Mouse (Mus musculus) kidney, adult 2 months (tissue): ENCODE results near the gene Bcas3. TPM values are rescaled to one million over a fixed set of nuclear protein-coding genes. Genes with fewer than 3 reads are reported as not detected.

ENCODE experiments used
- DNase-seq: peaks from one replicate; pipeline ENCODE4 v3.0.0; 2021
- H3K27ac ChIP-seq: fragments of 200-500 bp; 2 replicates; pipeline ENCODE4 v1.5.1; 2012; ENCODE audit warnings: low read depth, low read length, control low read depth, inconsistent platforms; ENCODE audit not compliant: insufficient read depth
- H3K27me3 ChIP-seq: fragments of 200-500 bp; replicated peaks from 2 replicates; pipeline ENCODE4 v1.6.1; 2012; ENCODE audit warnings: mild to moderate bottlenecking, moderate library complexity, low read length, inconsistent platforms; ENCODE audit not compliant: control insufficient read depth, insufficient read depth
- H3K36me3 ChIP-seq: fragments of 200-500 bp; 2 replicates; pipeline ENCODE4 v1.6.1; 2012; ENCODE audit warnings: mild to moderate bottlenecking, moderate library complexity, low read length, inconsistent platforms; ENCODE audit not compliant: control insufficient read depth, insufficient read depth
- H3K4me1 ChIP-seq: fragments of 200-500 bp; 2 replicates; pipeline ENCODE4 v1.6.1; 2011; ENCODE audit warnings: low read length; ENCODE audit not compliant: control insufficient read depth, insufficient read depth
- H3K4me3 ChIP-seq: fragments of 200-500 bp; 2 replicates; pipeline ENCODE4 v1.5.1; 2011; ENCODE audit warnings: mild to moderate bottlenecking, low read depth, low read length, control low read depth; ENCODE audit not compliant: insufficient read depth
- CTCF ChIP-seq: fragments of 200-500 bp; conservative IDR thresholded peaks from 2 replicates; pipeline ENCODE4 v1.5.1; 2011; ENCODE audit warnings: low read depth, mild to moderate bottlenecking, control low read depth, low read length, moderate library complexity, mixed read lengths; ENCODE audit not compliant: insufficient read depth, insufficient read length
- POLR2A ChIP-seq: fragments of 200-500 bp; IDR thresholded peaks from one replicate; pipeline ENCODE4 v1.6.1; 2011; ENCODE audit warnings: low read depth, low read length, control low read depth
- WGBS: fragments of 180-500 bp; shearing (Covaris S2); methylation state at CpG from one replicate; pipeline ENCODE4 v1.1.7; 2018; 5-methylcytosine and 5-hydroxymethylcytosine counted together
- polyA plus RNA-seq: library from polyadenylated mRNA; depleted of rRNA; stranded (reverse); fragments of >200 nt; gene quantifications from 2 replicates; pipeline ENCODE4 v1.2.3, GENCODE M21; 2012; rRNA removed

The Bcas3 gene
- polyA plus RNA-seq = 47.3 and 48.1 TPM in 2 replicates

DNA sequence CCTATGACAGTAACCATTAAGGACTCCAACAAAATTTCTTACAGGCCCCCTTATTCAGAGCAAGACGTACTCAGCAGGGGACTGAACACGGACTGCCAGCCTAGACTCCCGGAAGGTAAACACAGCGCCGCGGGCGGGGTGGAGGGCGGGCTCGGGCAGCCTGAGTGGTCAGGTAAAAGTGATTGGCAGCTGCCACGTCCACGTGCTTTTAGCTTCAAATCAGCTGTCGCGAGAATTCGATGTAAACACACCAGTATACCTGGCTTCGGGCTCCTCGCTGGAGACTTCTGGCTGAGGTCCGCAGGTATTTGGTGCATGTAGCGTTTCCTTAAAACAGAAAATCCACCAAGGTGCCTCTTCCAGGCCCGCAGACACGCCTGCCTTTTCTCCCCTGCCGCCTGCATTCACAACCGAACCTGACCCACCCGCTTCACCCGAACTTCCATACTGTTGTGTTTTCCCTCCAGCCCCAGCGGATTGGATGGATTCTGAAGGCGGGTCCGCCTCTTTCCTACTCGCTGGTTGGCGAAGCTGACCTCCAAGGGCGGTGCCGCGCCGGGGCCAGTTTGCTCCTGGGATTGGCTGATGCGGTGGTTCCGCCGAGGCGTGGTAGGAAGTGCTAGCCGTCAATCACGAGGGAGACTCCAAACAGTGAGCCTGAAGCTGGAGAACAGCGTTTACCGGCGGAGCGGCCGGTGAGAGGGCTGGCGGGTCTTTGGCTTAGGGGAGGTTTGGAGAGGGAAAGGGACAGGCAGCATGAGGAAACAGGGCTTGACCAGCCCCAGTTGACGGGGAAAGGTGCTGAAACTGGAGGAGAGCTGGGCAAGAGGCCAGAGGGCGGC, at the start of gene Bcas3:
TSS of gene Bcas3 (plus strand) at position 629 of the 842 bp plus-strand sequence.
- no peaks in the 10 kb centered on the region for H3K36me3 ChIP-seq
- peak; percentile 100 for DNase-seq
- peak within 1 kb of the TSS; percentile 97 for H3K4me3 ChIP-seq
- H3K27me3 ChIP-seq = no peaks in the 10 kb centered on the region
- TF ChIP-seq POLR2A (peak; percentile 81), CTCF (no peak)
- no peaks in the 10 kb centered on the region for H3K4me1 ChIP-seq
- peak within 1 kb of the TSS; percentile 70 for H3K27ac ChIP-seq
- WGBS = under 1% methylated on average over 47 of the region's 47 CpGs

DNA sequence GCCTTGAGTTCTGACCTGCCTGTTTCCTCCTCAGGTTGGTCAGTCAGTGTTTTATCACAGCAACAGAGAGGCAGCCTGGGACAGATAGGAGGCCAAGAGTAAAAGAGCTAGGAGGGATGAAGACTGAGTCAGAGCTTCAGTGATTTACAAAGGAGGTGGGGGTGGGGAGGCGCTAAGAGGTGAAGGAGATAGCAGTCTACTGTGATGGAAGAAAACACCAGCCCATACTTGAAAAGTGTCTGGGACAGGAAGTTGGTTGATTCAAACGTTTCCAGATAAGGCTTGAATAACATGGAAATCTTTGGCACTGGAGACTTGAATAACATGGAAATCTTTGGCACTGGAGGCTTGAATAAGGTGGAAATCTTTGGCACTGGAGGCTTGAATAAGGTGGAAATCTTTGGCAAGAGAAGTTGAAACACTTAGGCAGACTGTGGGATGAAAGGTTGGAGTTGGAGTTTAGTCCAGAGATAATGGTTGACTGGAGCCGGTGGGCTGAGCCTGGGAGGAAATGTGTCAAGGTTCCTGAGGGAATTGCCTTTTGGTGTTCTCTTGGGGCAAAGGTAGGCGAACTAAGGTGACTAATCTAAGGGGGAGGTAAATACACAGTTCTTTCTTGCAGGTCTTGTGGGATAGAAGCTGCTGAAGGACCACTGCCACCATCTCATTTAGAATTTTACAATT, 46.2 kb upstream of the Bcas3 start:
- 47% methylated on average over 4 of the region's 4 CpGs for WGBS
- TF ChIP-seq CTCF (no peak), POLR2A (no peak)
- peak; percentile 57 for DNase-seq

DNA sequence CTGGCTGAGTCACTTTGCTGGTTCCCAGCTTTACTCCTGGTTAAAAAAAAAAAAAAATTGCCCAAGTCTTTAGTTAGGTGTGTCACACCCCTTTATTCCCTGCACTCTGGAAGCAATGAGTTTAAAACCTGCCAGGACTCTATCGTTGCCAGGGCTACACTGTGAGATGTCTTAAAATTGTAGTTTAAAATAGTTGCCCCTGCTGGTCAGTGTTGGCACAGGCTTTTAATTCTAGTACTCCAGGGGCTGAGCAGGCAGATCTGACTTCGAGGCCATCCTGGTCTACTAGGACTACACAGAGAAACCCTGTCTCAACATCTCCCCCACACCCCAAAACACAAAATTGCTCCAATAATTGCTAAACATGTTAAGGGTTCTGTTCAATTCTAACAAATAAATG, 44.2 kb upstream of the Bcas3 start:
- H3K27me3 ChIP-seq = no peaks in the 10 kb centered on the region
- DNase-seq = no peak
- H3K4me1 ChIP-seq = peaks cover 11% of the 10 kb centered on the region
- H3K4me3 ChIP-seq = no peak overlapping the region
- no peaks in the 10 kb centered on the region for H3K36me3 ChIP-seq
- TF ChIP-seq POLR2A = no peak
- no peak for TF ChIP-seq CTCF
- 64% methylated on average over 2 of the region's 2 CpGs for WGBS
- no peak overlapping the region for H3K27ac ChIP-seq

More for the DNA sequence above, 46.2 kb upstream of the Bcas3 start:
- Histone ChIP-seq H3K4me3 (no peak overlapping the region), H3K27me3 (no peaks in the 10 kb centered on the region), H3K4me1 (peaks cover 7% of the 10 kb centered on the region; the same call in 1 of the 2 replicates), H3K27ac (no peak overlapping the region), H3K36me3 (no peaks in the 10 kb centered on the region)

DNA sequence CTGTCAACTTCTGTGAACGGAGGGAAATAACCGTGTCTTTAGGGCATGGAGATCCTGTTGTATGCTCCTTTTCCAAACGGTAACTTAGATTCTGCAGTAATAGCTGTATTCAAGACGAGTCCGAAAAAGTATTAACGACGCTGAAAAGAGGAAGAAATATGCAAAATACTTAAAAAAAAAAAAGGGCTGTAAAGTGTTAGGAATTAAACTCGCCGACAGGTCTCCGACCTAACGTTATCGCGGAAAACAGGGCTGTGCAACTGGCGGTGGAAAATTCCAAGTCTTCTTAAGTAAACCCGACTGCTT, 42.6 kb upstream of the Bcas3 start:
- no peaks in the 10 kb centered on the region for H3K36me3 ChIP-seq
- H3K4me1 ChIP-seq = peaks cover 11% of the 10 kb centered on the region
- peak overlapping the region; percentile 94 for H3K27ac ChIP-seq
- no peaks in the 10 kb centered on the region for H3K27me3 ChIP-seq
- DNase-seq = no peak
- TF ChIP-seq CTCF = no peak
- no peak for TF ChIP-seq POLR2A
- peak overlapping the region; percentile 52 for H3K4me3 ChIP-seq
- WGBS = under 1% methylated on average over 15 of the region's 15 CpGs

DNA sequence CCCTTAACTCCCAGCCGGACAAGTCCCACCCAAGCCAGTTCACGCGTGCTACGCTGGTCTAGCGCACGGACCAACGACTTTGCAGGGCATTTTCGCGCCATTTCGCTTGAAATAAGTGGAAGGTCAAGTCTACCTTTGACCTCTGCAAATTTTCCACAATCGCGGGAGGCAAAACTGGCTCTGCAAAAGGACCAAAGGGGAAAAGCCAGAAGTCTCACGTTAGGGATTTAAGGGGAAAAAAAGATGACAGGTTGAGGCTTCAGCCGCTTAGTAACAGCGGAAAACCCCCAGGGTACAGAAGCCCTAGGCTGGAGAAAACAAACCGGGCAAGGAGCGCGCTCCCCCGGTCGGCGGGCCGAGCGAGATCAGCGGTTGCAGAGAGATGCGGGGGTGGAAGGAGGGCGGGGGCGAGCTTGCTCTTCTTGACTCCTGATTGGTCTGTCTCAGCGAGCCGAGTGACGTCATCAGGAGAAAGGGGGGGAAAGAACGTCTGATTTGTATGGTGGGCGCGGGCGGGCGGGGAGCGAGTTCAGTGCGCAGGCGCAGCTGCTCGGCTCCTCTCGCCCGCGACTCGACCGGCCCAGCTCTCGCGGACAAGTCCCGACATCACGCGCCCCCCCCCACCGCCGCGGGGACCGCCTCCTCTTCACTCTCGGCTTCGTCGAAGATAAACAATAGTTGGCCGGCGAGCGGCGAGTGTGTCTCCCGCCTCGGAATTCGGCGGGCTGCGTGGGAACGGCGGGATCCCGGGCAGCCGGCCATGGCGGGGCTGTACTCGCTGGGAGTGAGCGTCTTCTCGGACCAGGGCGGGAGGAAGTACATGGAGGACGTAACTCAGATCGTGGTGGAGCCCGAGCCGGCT, 42.0 kb upstream of the Bcas3 start, which contains the start of gene Ppm1d:
TSS of gene Ppm1d (plus strand) at position 532 of the 862 bp plus-strand sequence.
- under 1% methylated on average over 78 of the region's 78 CpGs for WGBS
- no peaks in the 10 kb centered on the region for H3K36me3 ChIP-seq
- no peak for TF ChIP-seq CTCF
- peak; percentile 64 for TF ChIP-seq POLR2A
- peaks cover 11% of the 10 kb centered on the region for H3K4me1 ChIP-seq
- no peaks in the 10 kb centered on the region for H3K27me3 ChIP-seq
- H3K4me3 ChIP-seq = peak within 1 kb of the TSS; percentile 89
- H3K27ac ChIP-seq = peak within 1 kb of the TSS; percentile 94
- DNase-seq = peak; percentile 99

DNA sequence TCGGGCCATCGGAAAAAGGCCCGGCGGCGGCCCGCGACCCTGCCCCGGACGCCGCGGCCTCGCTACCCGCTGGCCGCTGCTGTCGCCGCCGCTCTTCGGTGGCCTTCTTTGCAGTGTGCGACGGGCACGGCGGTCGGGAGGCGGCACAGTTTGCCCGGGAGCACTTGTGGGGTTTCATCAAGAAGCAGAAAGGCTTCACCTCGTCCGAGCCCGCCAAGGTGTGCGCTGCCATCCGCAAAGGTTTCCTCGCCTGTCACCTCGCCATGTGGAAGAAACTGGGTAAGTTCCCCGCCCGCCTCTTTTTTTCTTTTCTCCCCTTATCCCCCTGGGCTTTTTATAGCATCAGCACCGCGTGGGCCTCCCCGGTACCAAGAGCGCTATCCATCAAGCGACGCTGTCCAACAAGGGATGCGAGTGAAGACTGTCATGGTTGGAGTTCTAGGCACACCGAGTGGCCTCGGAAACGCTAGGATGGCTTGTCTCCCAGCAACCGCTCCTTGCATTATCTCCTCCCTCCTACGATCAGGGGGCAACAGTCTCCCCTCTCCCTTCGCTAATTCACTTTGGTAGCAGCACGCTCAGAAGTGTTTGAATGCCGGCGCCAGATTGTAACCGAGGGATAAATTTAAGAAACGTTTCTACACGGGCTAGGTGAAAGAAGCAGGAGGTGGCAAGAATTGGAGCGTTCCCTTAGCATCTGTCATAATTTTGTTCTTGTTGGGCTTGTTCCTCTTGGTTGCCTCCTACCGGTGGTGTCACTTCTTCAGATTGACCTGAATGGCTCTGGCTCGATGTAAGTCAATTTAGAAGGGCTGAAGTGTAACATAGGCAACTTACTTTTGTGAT, 41.1 kb upstream of the Bcas3 start:
- Histone ChIP-seq H3K27ac (peak overlapping the region; percentile 89), H3K4me1 (peaks cover 6% of the 10 kb centered on the region), H3K4me3 (peak overlapping the region; percentile 89), H3K36me3 (no peaks in the 10 kb centered on the region), H3K27me3 (no peaks in the 10 kb centered on the region)
- peak; percentile 56 for DNase-seq
- WGBS = under 1% methylated on average over 56 of the region's 56 CpGs
- TF ChIP-seq POLR2A (no peak), CTCF (peak; percentile 41; the same call in 1 of the 2 replicates)
